Mouse (Mus musculus): ENCODE results near the gene Zhx3.

Gene Zhx3

GRCm38 (mm10) chr2:160746637-160747036, 126.2 kb downstream of the Zhx3 start:
- DNase-seq, result no peak

GRCm38 (mm10) chr2:160745497-160745896, 127.3 kb downstream of the Zhx3 start:
- no peak for DNase-seq

GRCm38 (mm10) chr2:160744823-160745210, 128.0 kb downstream of the Zhx3 start:
- no peak for DNase-seq

GRCm38 (mm10) chr2:160744040-160744822, 128.6 kb downstream of the Zhx3 start:
- DNase-seq, result peak; percentile 53

- DNase-seq, result no peak
These were observed 130.6 kb downstream of the Zhx3 start for GRCm38 (mm10) chr2:160742161-160742609.

- no peak for DNase-seq
These were observed 131.2 kb downstream of the Zhx3 start for GRCm38 (mm10) chr2:160741580-160741979.

- no peak for DNase-seq
These were observed 132.2 kb downstream of the Zhx3 start for GRCm38 (mm10) chr2:160740521-160741156.

- DNase-seq, result no peak
These were observed 133.0 kb downstream of the Zhx3 start for GRCm38 (mm10) chr2:160739647-160740356.

- no peak for DNase-seq
These were observed 134.4 kb downstream of the Zhx3 start for GRCm38 (mm10) chr2:160738354-160738753.

- no peak for DNase-seq
These were observed 136.3 kb downstream of the Zhx3 start for GRCm38 (mm10) chr2:160736466-160736865.

GRCm38 (mm10) chr2:160735706-160736310, 137.0 kb downstream of the Zhx3 start:
- no peak for DNase-seq

GRCm38 (mm10) chr2:160734331-160734730, 138.5 kb downstream of the Zhx3 start:
- DNase-seq, result no peak

GRCm38 (mm10) chr2:160733131-160733531, 139.7 kb downstream of the Zhx3 start:
- DNase-seq, result no peak

GRCm38 (mm10) chr2:160732420-160732995, 140.3 kb downstream of the Zhx3 start:
- no peak for DNase-seq

- DNase-seq, result peak; percentile 68
These were observed 140.9 kb downstream of the Zhx3 start for GRCm38 (mm10) chr2:160731839-160732261.

- DNase-seq, result peak; percentile 94
These were observed 141.5 kb downstream of the Zhx3 start, which contains the start of gene Plcg1 for GRCm38 (mm10) chr2:160731117-160731838. Gene Plcg1, plus strand, starts transcription at chr2:160731300.

GRCm38 (mm10) chr2:160730797-160731116, 142.0 kb downstream of the Zhx3 start:
- no peak for DNase-seq

GRCm38 (mm10) chr2:160729851-160730796, 142.7 kb downstream of the Zhx3 start:
- peak; percentile 51 for DNase-seq

- DNase-seq, result no peak
These were observed 143.4 kb downstream of the Zhx3 start for GRCm38 (mm10) chr2:160729436-160729835.

- no peak for DNase-seq
These were observed 143.8 kb downstream of the Zhx3 start for GRCm38 (mm10) chr2:160728972-160729371.

Measured in cerebellum, adult 8-10 months (tissue).